Mouse (Mus musculus): ENCODE results near the gene Adamts9. TPM values are rescaled to one million over a fixed set of nuclear protein-coding genes. Genes with fewer than 3 reads are reported as not detected.

Gene Adamts9
- polyA plus RNA-seq, 1 experiment from 2014 or later = 1.8 TPM

DNA sequence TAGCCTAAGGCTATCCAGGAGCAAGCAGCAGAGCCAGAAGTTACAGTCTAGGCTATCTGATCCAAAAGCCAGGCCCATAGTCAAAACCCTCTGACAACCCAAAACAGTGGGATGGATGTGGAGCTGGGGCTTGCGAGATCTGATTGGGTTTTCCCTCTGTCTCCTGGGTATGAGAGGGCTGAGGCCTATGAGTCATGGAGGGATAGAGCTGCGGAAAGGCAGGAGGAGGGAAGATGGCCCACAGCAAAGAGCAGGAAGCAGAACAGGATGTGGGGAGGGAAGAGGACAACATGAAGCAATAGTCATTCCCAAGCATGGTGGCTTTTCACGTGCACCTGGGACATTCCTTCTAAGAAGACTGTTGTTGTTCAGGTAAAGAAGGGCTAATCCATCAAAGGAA, 32.7 kb downstream of the Adamts9 start:
- no peaks in the 10 kb centered on the region for H3K27me3 ChIP-seq
- H3K4me1 ChIP-seq (replicated peaks) = no peaks in the 10 kb centered on the region
- no peak overlapping the region for H3K9ac ChIP-seq
- no peaks in the 10 kb centered on the region for H3K9me3 ChIP-seq
- H3K36me3 ChIP-seq = no peaks in the 10 kb centered on the region
- 96% methylated on average over 3 of the region's 3 CpGs for WGBS
- no peak overlapping the region for H3K27ac ChIP-seq (replicated peaks)
- H3K4me3 ChIP-seq = no peak overlapping the region
- ATAC-seq (ENCODE audit: low read depth) = no peak
- H3K4me2 ChIP-seq = no peak overlapping the region

- Histone ChIP-seq H3K4me2 (no peak overlapping the region), H3K4me1 (replicated peaks) (no peaks in the 10 kb centered on the region), H3K9ac (no peak overlapping the region), H3K36me3 (no peaks in the 10 kb centered on the region), H3K27ac (replicated peaks) (no peak overlapping the region), H3K9me3 (no peaks in the 10 kb centered on the region), H3K4me3 (no peak overlapping the region), H3K27me3 (no peaks in the 10 kb centered on the region)
- no peak for ATAC-seq (ENCODE audit: low read depth)
- WGBS = 38% methylated on average over 8 of the region's 8 CpGs
Observed at GRCm38 (mm10) chr6:92909361-92909760, 33.9 kb downstream of the Adamts9 start.

- Histone ChIP-seq H3K27ac (replicated peaks) (no peak overlapping the region), H3K36me3 (no peaks in the 10 kb centered on the region), H3K4me3 (no peak overlapping the region), H3K4me2 (no peak overlapping the region), H3K4me1 (replicated peaks) (no peaks in the 10 kb centered on the region), H3K9ac (no peak overlapping the region), H3K9me3 (no peaks in the 10 kb centered on the region), H3K27me3 (no peaks in the 10 kb centered on the region)
- ATAC-seq (ENCODE audit: low read depth) = no peak
- 42% methylated on average over 5 of the region's 5 CpGs for WGBS
Observed at GRCm38 (mm10) chr6:92905922-92906321, 37.4 kb downstream of the Adamts9 start.

GRCm38 (mm10) chr6:92904491-92904890, 38.8 kb downstream of the Adamts9 start:
- no peak overlapping the region for H3K27ac ChIP-seq (replicated peaks)
- H3K4me3 ChIP-seq = no peak overlapping the region
- no peak overlapping the region for H3K4me2 ChIP-seq
- H3K9ac ChIP-seq = no peak overlapping the region
- 60% methylated on average over 2 of the region's 2 CpGs for WGBS
- H3K36me3 ChIP-seq = no peaks in the 10 kb centered on the region
- H3K9me3 ChIP-seq = no peaks in the 10 kb centered on the region
- no peaks in the 10 kb centered on the region for H3K27me3 ChIP-seq
- H3K4me1 ChIP-seq (replicated peaks) = no peaks in the 10 kb centered on the region
- ATAC-seq (ENCODE audit: low read depth) = no peak

GRCm38 (mm10) chr6:92904037-92904436, 39.3 kb downstream of the Adamts9 start:
- Histone ChIP-seq H3K9ac (no peak overlapping the region), H3K9me3 (no peaks in the 10 kb centered on the region), H3K27me3 (no peaks in the 10 kb centered on the region), H3K4me3 (no peak overlapping the region), H3K36me3 (no peaks in the 10 kb centered on the region), H3K4me2 (no peak overlapping the region), H3K27ac (replicated peaks) (no peak overlapping the region), H3K4me1 (replicated peaks) (no peaks in the 10 kb centered on the region)
- no peak for ATAC-seq (ENCODE audit: low read depth)
- WGBS = 73% methylated on average over 1 of the region's 1 CpGs

DNA sequence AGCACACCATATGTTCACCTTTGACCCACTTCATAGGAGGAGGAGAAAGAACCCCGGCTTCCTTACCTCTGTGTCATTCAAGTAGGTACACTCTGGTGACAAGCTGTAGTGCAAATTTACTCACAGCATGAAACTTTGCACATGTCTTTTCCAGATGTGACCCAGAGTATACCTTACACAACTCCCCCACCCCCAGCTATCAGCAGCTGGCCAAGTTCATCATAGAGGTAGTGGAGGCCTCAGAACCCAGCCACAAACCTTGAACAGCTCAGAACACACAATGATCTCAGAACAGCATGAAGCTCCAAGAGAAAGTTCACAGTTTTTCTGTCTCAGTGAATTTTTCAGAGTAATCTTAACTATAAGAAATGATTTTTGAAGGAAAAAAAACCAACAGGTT, 51.8 kb downstream of the Adamts9 start:
- Histone ChIP-seq H3K36me3 (no peaks in the 10 kb centered on the region), H3K9me3 (no peaks in the 10 kb centered on the region), H3K4me2 (no peak overlapping the region), H3K4me1 (replicated peaks) (no peaks in the 10 kb centered on the region), H3K27me3 (no peaks in the 10 kb centered on the region), H3K4me3 (no peak overlapping the region), H3K27ac (replicated peaks) (no peak overlapping the region), H3K9ac (no peak overlapping the region)
- no peak for ATAC-seq (ENCODE audit: low read depth)
- WGBS = 64% methylated on average over 1 of the region's 1 CpGs

GRCm38 (mm10) chr6:92883131-92883900, 60.0 kb downstream of the Adamts9 start:
- no peaks in the 10 kb centered on the region for H3K4me1 ChIP-seq (replicated peaks)
- no peaks in the 10 kb centered on the region for H3K36me3 ChIP-seq
- no peak overlapping the region for H3K4me3 ChIP-seq
- ATAC-seq (ENCODE audit: low read depth) = no peak
- no peak overlapping the region for H3K27ac ChIP-seq (replicated peaks)
- H3K4me2 ChIP-seq = no peak overlapping the region
- no peaks in the 10 kb centered on the region for H3K27me3 ChIP-seq
- no peak overlapping the region for H3K9ac ChIP-seq
- 67% methylated on average over 9 of the region's 9 CpGs for WGBS
- no peaks in the 10 kb centered on the region for H3K9me3 ChIP-seq

- WGBS = 80% methylated on average over 5 of the region's 5 CpGs
- no peak overlapping the region for H3K4me3 ChIP-seq
- H3K4me1 ChIP-seq (replicated peaks) = no peaks in the 10 kb centered on the region
- no peak overlapping the region for H3K9ac ChIP-seq
- no peak overlapping the region for H3K4me2 ChIP-seq
- no peaks in the 10 kb centered on the region for H3K9me3 ChIP-seq
- no peaks in the 10 kb centered on the region for H3K27me3 ChIP-seq
- ATAC-seq (ENCODE audit: low read depth) = no peak
- H3K27ac ChIP-seq (replicated peaks) = no peak overlapping the region
- no peaks in the 10 kb centered on the region for H3K36me3 ChIP-seq
Observed at GRCm38 (mm10) chr6:92882446-92882845, 60.8 kb downstream of the Adamts9 start.

GRCm38 (mm10) chr6:92879700-92880265, 63.5 kb downstream of the Adamts9 start:
- WGBS = 84% methylated on average over 14 of the region's 14 CpGs
- H3K27me3 ChIP-seq = no peaks in the 10 kb centered on the region
- no peak overlapping the region for H3K9ac ChIP-seq
- no peaks in the 10 kb centered on the region for H3K36me3 ChIP-seq
- no peaks in the 10 kb centered on the region for H3K9me3 ChIP-seq
- no peak for ATAC-seq (ENCODE audit: low read depth)
- no peak overlapping the region for H3K4me3 ChIP-seq
- H3K4me1 ChIP-seq (replicated peaks) = no peaks in the 10 kb centered on the region
- no peak overlapping the region for H3K4me2 ChIP-seq
- no peak overlapping the region for H3K27ac ChIP-seq (replicated peaks)

DNA sequence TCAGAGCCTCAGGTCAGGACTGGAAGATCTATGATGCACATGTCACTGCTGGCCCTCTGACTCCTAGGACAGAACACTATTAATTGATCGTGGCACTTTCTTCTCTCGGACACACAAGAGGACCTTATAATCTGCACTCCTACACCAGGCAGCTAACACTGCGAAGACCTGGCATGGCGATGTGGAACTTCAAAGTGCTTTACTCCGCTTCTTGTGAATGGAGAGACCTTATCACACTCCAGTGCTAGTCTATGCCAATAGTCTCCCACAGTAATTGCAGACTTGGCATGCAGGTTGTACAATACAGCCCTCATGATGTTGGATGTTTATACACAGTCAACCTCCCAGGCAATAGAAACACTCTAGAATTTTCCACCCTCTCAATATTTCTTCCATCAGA, 64.5 kb downstream of the Adamts9 start:
- Histone ChIP-seq H3K27ac (replicated peaks) (no peak overlapping the region), H3K4me2 (no peak overlapping the region), H3K9ac (no peak overlapping the region), H3K36me3 (no peaks in the 10 kb centered on the region), H3K9me3 (no peaks in the 10 kb centered on the region), H3K4me3 (no peak overlapping the region), H3K4me1 (replicated peaks) (no peaks in the 10 kb centered on the region), H3K27me3 (no peaks in the 10 kb centered on the region)
- no peak for ATAC-seq (ENCODE audit: low read depth)
- WGBS = 89% methylated on average over 5 of the region's 5 CpGs

- Histone ChIP-seq H3K27me3 (no peaks in the 10 kb centered on the region), H3K4me1 (replicated peaks) (0 out of 2 replicates have a peak, but pooled peaks cover 6% of the 10 kb centered on the region), H3K4me2 (no peak overlapping the region), H3K4me3 (no peak overlapping the region), H3K36me3 (no peaks in the 10 kb centered on the region), H3K9ac (no peak overlapping the region), H3K27ac (replicated peaks) (no peak overlapping the region), H3K9me3 (no peaks in the 10 kb centered on the region)
- WGBS = 94% methylated on average over 4 of the region's 4 CpGs
- ATAC-seq (ENCODE audit: low read depth) = no peak
Observed at GRCm38 (mm10) chr6:92877236-92877635, 66.1 kb downstream of the Adamts9 start.

DNA sequence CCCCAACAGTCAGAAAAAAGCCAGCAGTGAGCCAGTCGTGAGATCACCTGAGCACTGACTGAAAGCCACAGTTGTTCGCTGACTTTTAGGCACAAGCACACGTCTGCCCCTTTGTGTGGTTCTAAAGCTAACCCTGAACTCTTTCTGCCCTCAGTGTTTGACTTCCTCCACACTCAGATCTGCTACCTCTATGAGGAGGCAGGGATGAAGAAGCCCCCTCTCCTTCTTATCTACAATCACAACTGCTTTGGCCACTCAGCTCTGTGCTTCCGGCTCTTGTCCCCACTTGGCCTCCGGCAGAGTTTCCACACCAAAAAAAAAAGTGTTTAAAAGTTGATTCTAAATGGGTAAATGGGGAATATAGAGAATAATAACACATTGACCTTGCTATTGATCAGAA, 67.2 kb downstream of the Adamts9 start:
- H3K4me3 ChIP-seq = no peak overlapping the region
- 77% methylated on average over 5 of the region's 5 CpGs for WGBS
- H3K9me3 ChIP-seq = no peaks in the 10 kb centered on the region
- no peak overlapping the region for H3K9ac ChIP-seq
- H3K27ac ChIP-seq (replicated peaks) = no peak overlapping the region
- H3K4me2 ChIP-seq = no peak overlapping the region
- no peaks in the 10 kb centered on the region for H3K36me3 ChIP-seq
- H3K27me3 ChIP-seq = no peaks in the 10 kb centered on the region
- H3K4me1 ChIP-seq (replicated peaks) = 0 out of 2 replicates have a peak, but pooled peaks cover 6% of the 10 kb centered on the region
- ATAC-seq (ENCODE audit: low read depth) = no peak

DNA sequence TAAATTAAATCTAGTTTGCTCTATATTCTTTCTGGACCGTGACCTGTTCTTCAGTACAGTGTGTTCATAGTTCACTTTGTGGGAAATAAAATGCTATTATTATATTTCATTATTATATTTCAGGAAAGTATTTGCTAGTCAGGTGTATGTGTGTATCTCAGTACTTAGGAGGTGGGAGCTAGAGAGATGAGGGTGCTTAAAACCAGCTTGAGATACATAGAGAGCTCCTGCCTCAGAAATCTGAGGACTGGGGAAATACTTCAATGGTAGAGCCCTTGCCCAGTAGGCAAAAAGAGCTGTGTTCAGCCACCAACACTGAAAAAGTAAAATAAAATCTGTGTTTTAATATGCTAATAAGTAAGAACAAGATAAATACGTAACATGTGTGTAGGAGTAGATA, 68.0 kb downstream of the Adamts9 start:
- no peaks in the 10 kb centered on the region for H3K36me3 ChIP-seq
- H3K4me2 ChIP-seq = no peak overlapping the region
- ATAC-seq (ENCODE audit: low read depth) = no peak
- 0 out of 2 replicates have a peak, but pooled peaks cover 6% of the 10 kb centered on the region for H3K4me1 ChIP-seq (replicated peaks)
- H3K27ac ChIP-seq (replicated peaks) = no peak overlapping the region
- no peaks in the 10 kb centered on the region for H3K9me3 ChIP-seq
- WGBS = 93% methylated on average over 2 of the region's 2 CpGs
- H3K9ac ChIP-seq = no peak overlapping the region
- no peaks in the 10 kb centered on the region for H3K27me3 ChIP-seq
- H3K4me3 ChIP-seq = no peak overlapping the region

Data from neural tube, embryonic 13.5 days (tissue).